Mouse (Mus musculus): ENCODE measurements around the gene Cela2a. TPM values are rescaled to one million over a fixed set of nuclear protein-coding genes. Genes with fewer than 3 reads are reported as not detected.

Cela2a gene
- polyA plus RNA-seq, 1 experiment from 2014 or later = 0.18 TPM

DNA sequence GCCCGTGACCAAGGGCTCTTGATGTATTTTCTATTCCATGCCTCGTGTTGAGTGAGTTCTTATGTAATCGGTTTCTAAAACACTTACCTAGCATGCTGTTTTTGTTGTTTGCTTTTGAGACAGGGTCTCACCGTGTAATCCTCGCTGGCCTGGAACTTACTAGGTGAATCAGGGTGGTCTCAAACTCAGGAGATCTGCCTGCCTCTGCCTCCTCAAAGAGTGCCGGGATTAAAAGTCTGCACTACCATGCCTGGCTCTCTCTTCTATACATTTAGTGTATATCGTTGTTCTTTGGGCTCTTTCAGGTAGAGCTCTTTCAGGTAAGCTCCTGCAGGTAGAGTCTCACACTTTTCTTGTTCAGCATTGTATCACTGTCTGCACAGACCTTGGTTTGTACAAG lies 34.5 kb downstream of the Cela2a start:
- Histone ChIP-seq H3K9ac (ENCODE audit: low read depth, low read length) (no peak overlapping the region), H3K36me3 (ENCODE audit: insufficient read depth, low read length) (no peaks in the 10 kb centered on the region), H3K4me1 (replicated peaks; ENCODE audit: insufficient read depth, low read length) (peaks cover 6% of the 10 kb centered on the region; the same call in 1 of the 2 replicates), H3K27me3 (ENCODE audit: insufficient read depth, low read length) (no peaks in the 10 kb centered on the region), H3K4me3 (replicated peaks; ENCODE audit: low read depth, low read length) (no peak overlapping the region), H3K4me2 (ENCODE audit: low read length) (no peak overlapping the region), H3K9me3 (replicated peaks; ENCODE audit: low read length) (no peaks in the 10 kb centered on the region), H3K27ac (no peak overlapping the region)
- DNase-seq (ENCODE audit: low spot score) = no peak
- TF ChIP-seq CTCF (IDR thresholded peaks at IDR 0.05; ENCODE audit: low read depth) = no peak
- WGBS = 89% methylated on average over 7 of the region's 7 CpGs
- ATAC-seq (replicated peaks; ENCODE audit: low FRiP score, low read depth) = no peak

DNA sequence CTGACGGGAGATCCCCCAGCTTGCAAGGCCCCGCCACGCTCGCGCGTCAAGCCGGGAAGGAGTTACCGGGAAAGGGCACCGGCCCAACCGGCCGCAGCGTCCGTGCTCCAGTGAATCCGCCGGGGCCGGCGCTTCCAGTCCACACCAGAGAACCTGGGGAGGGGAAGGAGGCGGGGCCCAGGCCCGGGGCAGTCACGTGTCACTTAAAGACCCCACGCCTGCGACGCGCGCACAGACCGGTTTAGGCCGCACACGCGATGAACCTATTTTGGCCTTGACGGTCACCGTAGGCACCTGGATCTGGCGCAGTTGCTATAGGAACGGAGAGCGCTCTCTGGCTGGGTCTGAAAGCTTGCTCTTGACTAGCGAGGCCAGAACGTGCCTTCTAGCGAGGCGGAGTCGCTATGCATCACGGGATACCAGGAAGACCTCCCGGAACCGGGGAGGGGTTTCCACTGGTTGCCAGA lies 35.4 kb downstream of the Cela2a start, which contains the start of gene Dnajc16:
Gene Dnajc16, minus strand, starts transcription at position 408 of the 467 bp plus-strand sequence.
- peak within 1 kb of the TSS; percentile 82 for H3K27ac ChIP-seq
- peak within 1 kb of the TSS; percentile 85 for H3K9ac ChIP-seq (ENCODE audit: low read depth, low read length)
- peak within 1 kb of the TSS; percentile 79 for H3K4me2 ChIP-seq (ENCODE audit: low read length)
- TF ChIP-seq CTCF (IDR thresholded peaks at IDR 0.05; ENCODE audit: low read depth) = peak; percentile 25
- H3K4me1 ChIP-seq (replicated peaks; ENCODE audit: insufficient read depth, low read length) = peaks cover 6% of the 10 kb centered on the region; the same call in 1 of the 2 replicates
- peak within 1 kb of the TSS; percentile 72 for H3K4me3 ChIP-seq (replicated peaks; ENCODE audit: low read depth, low read length)
- ATAC-seq (replicated peaks; ENCODE audit: low FRiP score, low read depth) = peak; percentile 87
- H3K9me3 ChIP-seq (replicated peaks; ENCODE audit: low read length) = no peaks in the 10 kb centered on the region
- no peaks in the 10 kb centered on the region for H3K36me3 ChIP-seq (ENCODE audit: insufficient read depth, low read length)
- no peaks in the 10 kb centered on the region for H3K27me3 ChIP-seq (ENCODE audit: insufficient read depth, low read length)
- WGBS = under 1% methylated on average over 42 of the region's 42 CpGs
- peak; percentile 99 for DNase-seq (ENCODE audit: low spot score)

DNA sequence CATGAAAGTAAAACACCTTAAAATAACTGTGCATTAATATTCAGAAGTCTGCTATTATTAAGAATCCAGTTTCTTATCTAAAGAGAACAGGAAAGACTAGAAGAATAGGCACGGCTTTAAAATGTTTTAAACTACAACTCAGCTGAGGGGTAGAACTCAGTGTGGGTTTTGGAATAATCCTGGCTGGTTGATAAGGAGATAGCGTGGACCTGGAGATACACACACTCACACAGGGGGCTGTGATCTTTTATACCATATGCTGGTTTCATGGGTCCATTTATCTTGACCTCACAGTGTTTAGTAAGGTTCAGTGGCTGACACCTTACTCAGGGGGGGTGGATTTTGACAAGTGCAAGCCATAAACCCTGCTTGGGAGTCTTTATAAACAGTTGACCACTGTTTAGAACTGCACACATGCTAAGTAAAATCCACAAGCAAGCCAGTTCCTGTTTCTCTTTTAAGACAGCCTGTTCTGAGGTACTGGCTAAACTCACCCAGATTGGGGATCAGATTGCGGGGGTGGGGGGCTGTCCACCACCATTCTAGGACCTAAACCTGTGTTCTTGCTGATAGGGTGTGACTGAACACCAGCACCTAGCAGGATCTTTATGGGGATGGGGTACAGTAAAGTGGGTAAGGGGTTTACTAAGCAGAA lies 36.3 kb downstream of the Cela2a start:
- H3K9me3 ChIP-seq (replicated peaks; ENCODE audit: low read length) = no peaks in the 10 kb centered on the region
- 43% methylated on average over 3 of the region's 3 CpGs for WGBS

DNA sequence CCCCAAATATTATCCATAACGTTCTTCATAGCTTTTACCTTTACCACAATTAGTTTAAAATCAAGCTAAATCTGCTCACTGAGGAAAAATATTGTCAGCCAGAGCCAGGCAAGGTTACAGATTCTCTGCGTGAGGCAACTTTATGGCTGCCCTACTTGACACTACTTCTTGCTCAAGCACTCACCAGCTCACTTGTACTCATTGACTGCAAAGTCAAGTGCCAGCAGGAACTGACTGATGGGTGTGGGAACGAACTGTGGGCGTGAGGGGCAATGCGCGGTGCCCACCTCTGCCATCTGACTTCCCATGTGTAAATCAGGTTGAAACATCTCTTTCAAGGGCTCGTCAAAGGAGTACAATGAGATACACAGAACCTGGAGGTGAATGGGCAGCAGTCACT lies 38.5 kb downstream of the Cela2a start:
- DNase-seq (ENCODE audit: low spot score) (no peak), ATAC-seq (replicated peaks; ENCODE audit: low FRiP score, low read depth) (no peak)
- Histone ChIP-seq H3K9ac (ENCODE audit: low read depth, low read length) (no peak overlapping the region), H3K27ac (no peak overlapping the region), H3K36me3 (ENCODE audit: insufficient read depth, low read length) (peaks cover 20% of the 10 kb centered on the region; the same call in 1 of the 2 replicates), H3K4me2 (ENCODE audit: low read length) (no peak overlapping the region), H3K27me3 (ENCODE audit: insufficient read depth, low read length) (no peaks in the 10 kb centered on the region), H3K4me1 (replicated peaks; ENCODE audit: insufficient read depth, low read length) (no peaks in the 10 kb centered on the region; the same call in 1 of the 2 replicates), H3K4me3 (replicated peaks; ENCODE audit: low read depth, low read length) (no peak overlapping the region), H3K9me3 (replicated peaks; ENCODE audit: low read length) (no peaks in the 10 kb centered on the region)
- TF ChIP-seq CTCF (IDR thresholded peaks at IDR 0.05; ENCODE audit: low read depth) = no peak
- WGBS = 89% methylated on average over 7 of the region's 7 CpGs

More for the DNA sequence above, 36.3 kb downstream of the Cela2a start:
- H3K4me1 ChIP-seq (replicated peaks; ENCODE audit: insufficient read depth, low read length) = no peaks in the 10 kb centered on the region; the same call in 1 of the 2 replicates
- ATAC-seq (replicated peaks; ENCODE audit: low FRiP score, low read depth) = no peak
- no peak for TF ChIP-seq CTCF (IDR thresholded peaks at IDR 0.05; ENCODE audit: low read depth)
- no peaks in the 10 kb centered on the region for H3K27me3 ChIP-seq (ENCODE audit: insufficient read depth, low read length)
- no peak for DNase-seq (ENCODE audit: low spot score)
- no peaks in the 10 kb centered on the region for H3K36me3 ChIP-seq (ENCODE audit: insufficient read depth, low read length)
- H3K27ac ChIP-seq = peak overlapping the region; percentile 82
- H3K4me2 ChIP-seq (ENCODE audit: low read length) = peak overlapping the region; percentile 79
- peak overlapping the region; percentile 72 for H3K4me3 ChIP-seq (replicated peaks; ENCODE audit: low read depth, low read length)
- peak overlapping the region; percentile 85 for H3K9ac ChIP-seq (ENCODE audit: low read depth, low read length)

DNA sequence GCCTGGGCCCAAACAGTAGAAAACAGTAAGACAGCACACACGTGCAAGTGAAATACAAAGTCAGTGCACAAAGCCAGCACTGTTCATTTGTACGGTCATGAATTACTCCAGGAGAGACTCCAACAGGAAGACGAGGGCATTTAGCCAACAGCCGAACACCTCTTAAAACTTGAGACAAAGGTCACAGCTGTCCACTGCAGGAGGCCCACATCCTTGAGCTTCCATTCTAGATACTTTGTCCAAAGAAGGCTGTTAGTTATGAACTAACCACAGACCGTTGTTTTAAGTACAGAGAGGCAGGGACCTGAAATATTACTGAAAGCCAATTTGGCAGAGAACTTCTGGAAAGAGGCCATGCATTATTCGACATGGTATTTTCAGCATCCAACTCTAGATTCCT lies 38.9 kb downstream of the Cela2a start:
- no peaks in the 10 kb centered on the region for H3K27me3 ChIP-seq (ENCODE audit: insufficient read depth, low read length)
- no peaks in the 10 kb centered on the region for H3K9me3 ChIP-seq (replicated peaks; ENCODE audit: low read length)
- WGBS = 41% methylated on average over 6 of the region's 6 CpGs
- no peak overlapping the region for H3K9ac ChIP-seq (ENCODE audit: low read depth, low read length)
- DNase-seq (ENCODE audit: low spot score) (no peak), ATAC-seq (replicated peaks; ENCODE audit: low FRiP score, low read depth) (no peak)
- no peaks in the 10 kb centered on the region; the same call in 1 of the 2 replicates for H3K4me1 ChIP-seq (replicated peaks; ENCODE audit: insufficient read depth, low read length)
- H3K4me2 ChIP-seq (ENCODE audit: low read length) = no peak overlapping the region
- peaks cover 21% of the 10 kb centered on the region; the same call in 1 of the 2 replicates for H3K36me3 ChIP-seq (ENCODE audit: insufficient read depth, low read length)
- H3K4me3 ChIP-seq (replicated peaks; ENCODE audit: low read depth, low read length) = no peak overlapping the region
- H3K27ac ChIP-seq = no peak overlapping the region
- TF ChIP-seq CTCF (IDR thresholded peaks at IDR 0.05; ENCODE audit: low read depth) = no peak

DNA sequence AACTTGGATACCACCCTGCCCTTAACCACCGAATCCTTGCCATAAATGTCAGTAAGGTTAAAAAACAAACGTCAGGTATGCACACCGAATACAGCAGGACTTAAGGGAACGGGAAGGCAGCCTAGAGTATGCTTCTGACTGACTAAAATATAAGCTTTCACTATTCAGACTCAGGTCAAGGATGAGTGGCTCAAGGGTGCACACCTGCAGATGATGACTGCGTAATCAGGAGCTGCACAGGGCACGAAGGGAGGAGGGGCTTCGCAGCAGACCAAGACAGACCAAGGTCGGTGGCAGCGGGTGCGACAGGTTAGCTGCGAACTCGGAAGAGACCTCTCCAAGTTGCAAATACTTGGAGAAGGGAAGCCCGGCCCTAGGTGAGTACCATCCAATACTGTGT lies 39.8 kb downstream of the Cela2a start:
- Histone ChIP-seq H3K27me3 (ENCODE audit: insufficient read depth, low read length) (no peaks in the 10 kb centered on the region), H3K4me1 (replicated peaks; ENCODE audit: insufficient read depth, low read length) (no peaks in the 10 kb centered on the region; the same call in 1 of the 2 replicates), H3K36me3 (ENCODE audit: insufficient read depth, low read length) (peaks cover 30% of the 10 kb centered on the region), H3K9me3 (replicated peaks; ENCODE audit: low read length) (no peaks in the 10 kb centered on the region), H3K4me3 (replicated peaks; ENCODE audit: low read depth, low read length) (no peak overlapping the region), H3K9ac (ENCODE audit: low read depth, low read length) (no peak overlapping the region), H3K27ac (no peak overlapping the region), H3K4me2 (ENCODE audit: low read length) (no peak overlapping the region)
- TF ChIP-seq CTCF (IDR thresholded peaks at IDR 0.05; ENCODE audit: low read depth) = no peak
- WGBS = 78% methylated on average over 13 of the region's 13 CpGs
- DNase-seq (ENCODE audit: low spot score) = no peak
- ATAC-seq (replicated peaks; ENCODE audit: low FRiP score, low read depth) = no peak

Measured in kidney, postnatal 0 days (tissue).